Mouse (Mus musculus) ES-CJ7 (cell line): ENCODE results near the gene Susd1.

Experiments used
- DNase-seq: peaks from one replicate; pipeline ENCODE4 v3.0.0; 2011; ENCODE audit warnings: low read depth, low spot score

Susd1 gene

DNA sequence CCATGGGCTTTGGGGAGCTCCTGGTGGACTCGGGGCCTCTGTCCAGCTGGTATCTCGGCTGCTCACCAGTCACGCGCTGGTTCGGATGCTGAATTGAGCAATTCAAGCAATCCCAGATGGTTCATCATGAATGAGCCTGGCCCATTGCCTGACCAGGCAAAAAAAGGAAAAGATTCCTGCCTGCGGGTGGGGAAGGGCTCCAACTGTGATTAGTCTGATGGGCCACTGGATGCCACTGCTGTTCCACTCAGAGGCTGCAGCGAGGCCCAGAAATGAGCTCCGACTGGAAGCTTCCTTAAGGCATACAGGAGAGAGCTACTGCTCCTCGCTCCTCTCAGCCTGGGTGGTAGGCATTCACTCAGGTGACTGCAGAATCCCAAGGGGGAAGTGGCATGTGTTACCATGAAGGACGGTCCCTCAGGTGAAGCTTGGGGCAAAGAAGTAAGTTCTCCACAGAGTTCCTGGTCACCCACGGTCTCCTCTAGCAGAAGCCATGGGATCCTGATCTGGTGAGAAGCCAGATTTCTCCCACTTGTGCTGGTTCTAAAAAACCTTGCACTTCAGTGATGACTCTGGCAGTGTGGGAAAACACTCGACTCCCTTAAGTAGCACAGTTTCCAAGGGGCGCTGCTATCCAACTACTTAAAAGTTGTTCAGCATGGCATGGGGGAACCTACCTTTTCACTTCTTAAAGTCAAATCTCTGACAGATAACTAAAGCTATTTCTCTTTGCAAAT is 57.3 kb downstream of the Susd1 start:
- DNase-seq = peak; percentile 46

DNA sequence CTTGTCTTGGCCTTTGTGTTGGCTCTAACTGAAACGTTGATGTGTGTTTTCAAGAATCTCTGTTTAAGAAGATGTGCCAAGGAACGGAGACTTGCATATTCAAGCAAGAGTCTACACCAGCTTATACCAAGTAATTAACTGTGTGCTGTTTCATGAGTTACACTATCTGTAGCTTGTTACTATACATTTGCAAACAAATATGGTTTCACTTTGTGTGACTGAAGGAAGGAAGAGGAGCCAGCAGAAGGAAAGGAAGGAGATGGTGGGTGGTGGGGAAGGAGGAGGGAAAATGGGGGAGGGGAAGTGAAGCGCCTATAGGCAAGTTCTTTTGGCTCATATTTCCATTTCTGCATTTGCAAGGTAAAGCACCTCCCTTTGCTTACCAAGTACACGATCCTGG is 58.0 kb downstream of the Susd1 start:
- no peak for DNase-seq

DNA sequence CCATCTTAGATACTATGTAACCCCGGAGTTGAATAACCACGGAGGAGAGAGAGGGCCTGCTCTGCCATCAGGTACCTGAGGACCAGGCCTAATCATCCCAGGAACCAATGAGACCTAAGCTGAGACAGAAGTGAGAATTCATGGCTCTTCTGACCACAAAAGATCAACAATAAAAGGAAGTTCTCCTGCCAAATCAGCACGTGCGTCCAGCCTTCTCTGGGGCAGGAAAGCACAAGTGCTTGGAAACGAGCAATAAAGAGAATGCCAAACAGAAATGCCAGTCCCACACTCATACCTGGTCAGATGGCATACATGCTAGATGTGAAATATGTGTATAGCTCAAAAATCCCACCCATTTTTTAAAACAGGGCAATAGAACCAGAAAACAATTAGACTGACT is 58.6 kb downstream of the Susd1 start:
- no peak for DNase-seq

DNA sequence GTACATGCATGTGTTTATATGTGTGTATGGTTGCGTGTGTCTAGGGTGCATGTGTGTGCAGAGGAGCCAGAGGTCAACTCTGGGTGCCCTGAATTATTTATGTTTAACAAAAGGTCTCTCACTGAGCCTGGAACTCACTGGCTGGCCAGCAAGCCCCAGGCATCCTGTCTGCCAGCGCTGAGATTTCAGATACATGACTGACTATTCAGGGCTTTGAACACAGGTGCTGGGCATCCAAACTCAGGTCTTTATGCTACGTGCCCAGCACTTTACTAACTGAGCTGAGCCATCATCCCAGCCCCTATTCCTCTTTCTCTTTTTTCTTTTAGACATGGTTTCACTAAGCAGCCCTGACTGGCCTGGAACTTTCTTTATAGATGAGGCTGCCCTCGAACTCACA is 59.8 kb downstream of the Susd1 start:
- no peak for DNase-seq

DNA sequence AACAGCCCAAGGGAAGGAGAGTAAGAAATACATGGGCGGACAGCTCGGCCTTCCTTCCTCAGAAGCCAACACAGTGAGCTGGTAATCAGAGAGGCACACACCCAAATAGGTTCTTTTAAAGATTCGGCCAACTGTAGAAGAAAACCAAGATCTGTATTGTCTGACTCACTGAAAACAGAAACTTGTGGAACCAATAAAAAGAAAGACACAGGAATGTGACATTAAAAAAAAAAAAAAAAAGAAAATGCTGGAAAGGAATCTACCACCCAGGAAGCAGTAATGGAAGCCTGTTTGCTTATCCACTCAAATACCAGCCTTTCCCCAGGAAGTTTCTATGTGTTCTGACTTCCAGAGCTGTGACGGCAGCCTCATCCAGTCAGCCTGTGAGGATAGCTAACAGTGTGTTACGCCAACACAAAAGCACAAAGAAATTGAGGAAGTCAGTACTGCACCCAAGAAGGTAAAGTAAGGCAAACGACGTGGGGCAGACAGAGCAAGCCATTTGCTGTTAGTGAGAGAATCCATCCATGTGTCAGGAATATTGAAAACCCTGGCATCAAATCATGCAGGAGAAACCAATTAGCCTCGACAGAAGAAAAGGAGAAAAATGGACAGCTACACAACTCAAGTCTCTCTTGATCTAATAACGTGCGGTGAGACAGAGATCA is 64.0 kb downstream of the Susd1 start:
- no peak for DNase-seq

DNA sequence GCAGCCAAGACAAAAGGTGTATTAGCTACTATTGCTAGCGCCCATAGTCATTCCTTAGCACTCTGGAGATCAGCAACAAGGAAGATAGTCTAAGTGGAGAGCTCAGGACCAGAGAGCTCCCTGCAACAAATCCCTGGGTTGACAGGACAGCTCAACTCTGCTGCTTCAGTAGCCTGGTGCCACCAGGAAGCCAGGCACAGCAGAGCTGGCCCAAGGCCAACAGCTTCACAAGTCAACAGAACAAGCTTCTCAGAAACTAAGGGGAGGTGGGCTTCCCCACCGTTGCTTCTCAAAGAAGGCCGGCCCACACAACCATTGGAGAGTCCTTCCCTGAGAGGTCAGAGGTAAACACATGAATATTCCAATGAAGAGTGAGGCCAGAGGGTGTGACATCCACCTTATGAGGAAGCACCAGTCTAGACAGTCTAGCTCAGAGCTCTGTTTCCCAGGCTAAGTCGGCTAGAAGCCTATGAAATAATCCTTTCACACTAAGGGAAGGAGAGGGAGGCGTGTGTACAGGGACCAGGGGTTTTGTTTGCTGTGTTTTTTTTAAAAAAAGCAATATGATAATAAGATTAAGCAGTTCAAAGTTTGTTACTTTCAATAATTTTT is 65.8 kb downstream of the Susd1 start:
- DNase-seq = no peak

DNA sequence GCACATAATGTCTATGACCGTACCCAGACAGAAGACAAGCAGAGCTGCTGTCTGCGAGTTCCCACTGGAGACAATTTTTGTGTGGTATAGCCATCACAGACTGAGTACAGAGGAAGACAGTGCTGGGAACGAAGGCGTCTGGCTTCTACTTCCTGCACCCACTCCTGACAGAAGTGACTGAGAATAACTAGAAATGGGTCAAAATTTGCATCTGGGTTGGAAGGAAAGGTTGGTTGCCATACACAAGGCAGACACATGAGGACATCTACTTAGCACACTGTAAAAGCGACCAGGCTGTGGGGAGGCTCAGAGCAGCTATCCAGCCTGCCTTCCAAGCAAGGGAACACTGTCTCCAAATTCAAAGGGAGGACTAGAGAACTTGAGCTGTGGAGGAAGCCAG is 66.5 kb downstream of the Susd1 start:
- DNase-seq = no peak

DNA sequence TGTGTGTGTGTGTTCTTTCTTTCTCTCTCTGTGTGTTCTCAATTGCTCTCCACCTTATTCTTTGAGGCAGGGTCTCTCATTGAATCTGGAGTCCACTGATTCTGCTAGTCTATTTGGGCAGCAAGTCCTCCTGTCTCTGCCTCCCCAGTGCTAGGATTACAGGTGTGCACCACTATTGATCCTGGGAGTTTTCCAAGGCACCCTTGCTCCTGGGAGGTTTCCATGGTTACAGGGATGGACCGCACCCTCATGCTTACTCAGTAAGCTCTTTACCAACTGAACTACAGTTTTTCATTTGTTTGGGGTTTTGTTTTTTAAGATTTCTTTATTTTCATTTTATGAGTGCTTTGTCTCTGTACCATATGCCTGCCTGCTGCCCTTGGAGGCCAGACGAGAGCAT is 68.5 kb downstream of the Susd1 start:
- DNase-seq = no peak

DNA sequence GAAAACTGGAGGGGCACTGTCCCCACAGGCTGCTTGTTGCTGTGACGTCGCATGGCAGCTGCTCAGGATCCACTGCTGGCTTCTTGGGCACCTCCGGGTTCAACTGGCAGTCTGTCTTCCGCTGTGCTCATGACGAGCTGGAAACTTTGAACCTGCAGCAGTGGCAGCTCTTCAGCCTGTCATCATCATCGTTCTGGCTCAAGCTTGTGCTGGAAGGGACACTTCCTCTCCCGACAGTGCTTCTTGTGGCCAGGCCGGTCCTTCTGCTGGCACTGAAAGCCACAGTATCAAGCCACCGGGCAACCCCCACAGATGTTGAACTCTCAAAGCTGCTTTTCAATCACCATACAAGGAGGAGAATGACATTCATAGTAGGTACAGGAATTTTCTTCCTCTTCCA is 70.3 kb downstream of the Susd1 start:
- no peak for DNase-seq

DNA sequence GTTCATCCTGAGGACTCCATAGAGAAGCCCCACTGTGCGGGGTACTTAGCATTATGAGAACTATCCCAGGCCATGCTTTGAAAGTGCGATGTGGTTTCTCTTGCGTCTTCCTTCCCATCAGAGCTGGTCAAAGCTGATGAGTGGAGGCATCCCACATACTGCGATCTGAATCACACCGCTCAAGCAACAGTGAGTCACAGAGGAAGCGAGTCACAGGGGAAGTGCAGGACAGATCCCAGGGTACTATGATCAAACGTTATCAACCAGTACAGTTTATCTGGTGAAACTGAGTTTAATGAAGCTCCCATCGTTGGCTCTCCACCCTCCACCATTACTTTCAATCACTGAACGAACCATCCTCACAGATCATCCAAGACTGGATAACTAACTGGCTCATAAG is 72.2 kb downstream of the Susd1 start:
- DNase-seq = no peak

DNA sequence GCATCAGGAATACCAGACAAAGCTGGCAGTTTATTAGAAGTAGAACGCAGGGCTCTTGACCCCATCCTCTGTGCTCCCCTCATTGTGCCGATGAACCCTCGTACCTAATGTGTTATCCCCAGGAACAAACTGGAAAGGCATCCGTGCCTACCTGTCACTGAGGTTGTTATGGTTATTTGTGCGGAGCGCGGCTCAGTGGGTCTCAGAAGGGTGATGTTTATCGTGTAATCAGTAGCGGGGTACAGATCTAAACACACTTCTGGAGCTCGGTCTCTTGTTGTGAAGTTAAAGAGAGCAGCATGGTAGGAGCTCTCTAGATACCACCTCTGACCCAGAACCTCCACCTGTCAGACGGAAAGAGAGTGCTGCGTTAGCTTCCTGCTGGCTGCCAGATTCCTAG is 72.9 kb downstream of the Susd1 start:
- DNase-seq = no peak

DNA sequence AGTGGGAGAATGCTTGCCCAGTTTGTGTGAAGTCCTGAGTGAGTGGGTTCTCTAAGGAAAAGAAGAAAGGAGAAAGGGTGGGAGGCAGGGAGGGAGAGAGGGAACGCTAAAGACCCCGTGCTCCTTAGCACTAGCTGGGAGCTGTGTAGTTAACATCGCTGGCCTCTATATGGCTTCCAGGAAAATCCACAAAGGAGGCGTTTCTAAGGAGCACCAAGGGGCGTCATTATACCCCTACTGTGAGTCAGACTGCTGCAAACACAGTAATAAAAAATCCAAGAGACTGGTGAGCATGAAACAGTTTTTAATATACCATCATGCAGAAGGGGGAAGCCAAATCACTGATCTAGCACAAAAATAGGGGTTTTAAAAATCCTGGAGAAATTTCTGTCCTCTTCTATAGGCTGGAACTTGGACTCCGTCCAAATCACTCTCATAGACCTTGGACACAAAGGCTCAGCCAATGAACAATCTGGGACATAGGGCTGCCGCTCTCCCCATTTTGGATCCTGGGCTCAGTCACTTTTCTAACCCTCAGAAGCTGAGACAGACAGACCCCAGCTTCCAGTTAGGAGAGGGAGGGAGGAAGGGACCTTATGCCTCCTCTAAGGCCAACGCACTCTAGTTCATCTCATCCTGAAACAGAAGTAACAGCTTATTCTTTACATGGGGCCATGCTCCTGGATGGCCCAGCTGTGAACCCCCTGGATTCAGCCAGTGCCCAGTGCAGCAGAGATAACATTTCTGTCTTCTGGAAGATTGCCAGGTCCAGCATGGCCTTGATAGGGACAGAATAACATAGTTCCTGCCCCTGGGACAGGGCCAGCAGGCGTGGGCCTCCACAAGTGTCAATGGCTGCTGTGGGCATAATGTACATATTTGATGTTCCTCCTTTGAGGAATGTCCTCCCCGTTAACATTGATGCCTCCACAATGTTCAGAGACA is 73.9 kb downstream of the Susd1 start:
- DNase-seq = no peak

DNA sequence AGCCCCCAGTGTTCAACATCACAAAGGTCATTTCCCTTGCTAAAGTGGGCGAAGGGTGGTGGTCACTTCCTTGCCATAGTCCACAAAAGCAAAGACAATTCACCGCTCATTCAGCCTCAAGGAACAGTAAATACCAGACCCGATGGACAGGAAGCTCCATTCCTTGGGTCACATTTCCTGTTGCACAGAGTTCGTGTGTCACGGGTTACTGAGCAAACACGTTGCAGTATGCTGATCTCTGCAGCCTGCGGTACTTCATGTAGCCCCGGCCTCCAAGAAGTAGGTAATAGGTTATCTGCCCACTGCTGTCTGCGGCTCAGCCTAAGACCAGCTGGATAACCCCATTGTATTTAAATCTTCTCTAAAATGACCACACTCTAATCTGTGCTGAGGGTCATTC is 75.4 kb downstream of the Susd1 start:
- peak; percentile 7 for DNase-seq

DNA sequence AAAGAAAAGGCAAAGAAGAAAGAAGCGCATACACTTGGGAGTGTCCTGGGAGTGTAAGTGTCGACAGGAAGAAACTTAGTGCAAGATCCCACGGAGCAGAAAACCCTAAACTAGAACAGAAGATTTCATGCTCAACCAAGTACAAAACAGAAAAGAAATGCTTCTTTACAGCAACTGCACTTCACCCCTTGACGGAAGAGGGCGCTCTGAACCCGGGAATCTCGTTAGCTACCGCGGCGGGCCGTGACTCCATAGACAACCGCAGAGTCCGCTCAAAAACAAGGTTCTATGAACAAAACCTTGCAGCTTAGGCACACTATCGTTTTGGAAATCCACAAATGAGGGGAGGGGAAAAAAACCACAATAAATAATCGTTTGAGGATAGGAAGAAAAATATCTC is 77.7 kb downstream of the Susd1 start:
- peak; percentile 62 for DNase-seq

DNA sequence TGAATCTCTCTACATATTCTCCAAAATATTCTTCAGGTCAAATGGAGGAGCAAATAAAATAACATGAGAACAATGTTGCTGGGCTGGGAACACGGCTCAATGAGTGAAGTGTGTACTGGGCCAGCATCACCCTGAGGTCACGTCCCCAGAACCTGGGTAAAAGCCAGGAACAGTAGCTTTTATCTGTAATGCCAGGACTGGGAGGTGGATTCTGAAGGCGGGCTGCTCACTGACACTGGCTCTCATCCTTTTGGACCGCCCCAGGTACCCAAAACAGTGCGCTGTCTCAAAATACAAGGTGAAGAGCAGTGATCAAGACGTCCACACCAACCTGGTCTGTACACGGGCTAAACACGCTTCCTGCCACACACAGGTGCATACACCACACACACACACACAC is 78.5 kb downstream of the Susd1 start:
- no peak for DNase-seq

DNA sequence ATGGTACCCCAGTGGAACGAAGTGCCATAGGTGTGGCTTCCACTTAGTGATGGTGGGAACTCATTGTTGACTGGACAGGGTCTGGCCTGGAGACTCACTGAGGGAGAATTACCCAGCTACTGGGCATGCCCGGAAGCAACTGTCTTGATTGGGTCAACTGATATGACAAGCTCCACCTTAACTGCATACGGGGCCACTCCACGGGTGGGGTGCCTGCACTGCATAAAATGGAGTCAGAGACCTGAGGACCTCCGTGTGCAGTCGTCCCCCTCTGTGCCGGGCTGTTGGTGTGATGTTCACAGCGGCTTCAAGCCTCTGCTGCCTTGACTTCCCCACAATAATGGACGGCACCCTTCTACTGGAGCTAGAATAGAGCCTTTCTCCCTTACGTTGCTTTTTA is 79.5 kb downstream of the Susd1 start:
- DNase-seq = no peak

DNA sequence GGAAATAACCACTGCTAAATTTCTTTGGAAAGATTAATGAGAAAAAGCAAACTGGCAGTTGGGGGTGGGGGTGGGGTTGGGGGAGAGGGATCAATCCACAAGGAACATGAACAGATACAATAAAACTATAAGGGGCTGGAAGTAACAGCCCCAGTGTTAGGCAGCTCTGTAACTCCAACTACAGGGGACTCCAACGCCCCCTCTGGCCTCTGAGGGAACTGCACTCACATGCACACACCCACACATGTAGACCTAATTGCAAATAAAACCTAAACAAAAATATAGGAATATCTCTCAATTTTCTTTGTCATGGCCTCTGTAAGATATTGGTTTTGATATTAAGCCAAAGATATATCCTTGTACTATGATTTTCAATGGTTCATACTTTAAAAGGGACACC is 83.0 kb downstream of the Susd1 start:
- peak; percentile 14 for DNase-seq

DNA sequence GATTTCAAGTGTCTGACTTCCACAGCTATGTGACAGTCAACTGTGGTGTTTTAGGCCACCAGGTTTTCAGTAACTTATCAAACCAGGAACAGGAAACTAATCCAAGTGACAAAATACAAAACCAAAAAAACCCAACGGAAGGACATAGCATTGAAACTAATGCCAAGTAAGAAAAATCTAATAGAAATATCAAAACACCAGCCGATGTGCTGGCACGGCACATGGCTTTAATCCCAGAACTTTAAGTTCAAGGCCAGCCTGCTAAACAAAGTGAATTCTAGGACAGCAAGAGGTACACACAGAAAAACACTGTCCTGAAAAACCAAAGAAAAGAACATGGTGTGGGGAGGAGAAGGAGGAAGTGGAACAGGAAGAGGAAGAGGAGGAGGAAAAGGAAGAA is 83.8 kb downstream of the Susd1 start:
- DNase-seq = no peak

DNA sequence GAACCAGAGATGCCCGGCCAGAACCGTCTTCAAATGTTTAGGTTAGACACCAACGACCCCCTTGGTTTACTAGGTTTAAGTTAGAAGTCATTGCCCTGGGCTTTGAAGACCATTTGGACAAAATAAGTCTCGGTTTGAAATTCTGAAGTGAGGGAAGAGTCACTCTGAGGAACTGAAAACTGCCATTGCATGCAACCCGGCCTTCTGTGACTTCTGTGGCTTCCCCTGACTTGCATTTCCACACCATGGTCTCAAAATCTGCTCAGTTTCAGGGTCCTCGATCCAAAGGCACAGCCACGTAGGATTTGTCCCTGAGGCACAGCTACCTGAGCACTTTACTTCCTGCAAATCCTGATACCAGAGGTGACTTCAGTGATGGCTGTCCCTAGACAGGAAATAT is 86.5 kb downstream of the Susd1 start:
- DNase-seq = no peak

DNA sequence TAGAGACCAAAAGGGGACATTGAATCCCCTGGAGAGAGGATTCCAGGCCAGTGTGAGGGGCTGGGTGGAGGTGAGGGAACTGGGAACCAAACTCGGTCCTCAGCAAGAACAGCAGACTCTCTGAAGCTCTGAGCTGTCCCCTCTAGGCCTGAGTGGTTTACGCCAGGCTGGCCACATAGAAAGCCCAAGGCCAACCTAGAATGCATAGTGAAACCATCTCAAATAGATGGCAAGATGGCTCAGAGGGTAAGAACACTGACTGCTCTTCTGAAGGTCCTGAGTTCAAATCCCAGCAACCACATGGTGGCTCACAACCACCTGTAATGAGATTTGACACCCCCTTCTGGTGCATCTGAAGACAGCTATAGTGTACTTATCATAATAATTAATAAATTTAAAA is 88.1 kb downstream of the Susd1 start:
- DNase-seq = no peak

DNA sequence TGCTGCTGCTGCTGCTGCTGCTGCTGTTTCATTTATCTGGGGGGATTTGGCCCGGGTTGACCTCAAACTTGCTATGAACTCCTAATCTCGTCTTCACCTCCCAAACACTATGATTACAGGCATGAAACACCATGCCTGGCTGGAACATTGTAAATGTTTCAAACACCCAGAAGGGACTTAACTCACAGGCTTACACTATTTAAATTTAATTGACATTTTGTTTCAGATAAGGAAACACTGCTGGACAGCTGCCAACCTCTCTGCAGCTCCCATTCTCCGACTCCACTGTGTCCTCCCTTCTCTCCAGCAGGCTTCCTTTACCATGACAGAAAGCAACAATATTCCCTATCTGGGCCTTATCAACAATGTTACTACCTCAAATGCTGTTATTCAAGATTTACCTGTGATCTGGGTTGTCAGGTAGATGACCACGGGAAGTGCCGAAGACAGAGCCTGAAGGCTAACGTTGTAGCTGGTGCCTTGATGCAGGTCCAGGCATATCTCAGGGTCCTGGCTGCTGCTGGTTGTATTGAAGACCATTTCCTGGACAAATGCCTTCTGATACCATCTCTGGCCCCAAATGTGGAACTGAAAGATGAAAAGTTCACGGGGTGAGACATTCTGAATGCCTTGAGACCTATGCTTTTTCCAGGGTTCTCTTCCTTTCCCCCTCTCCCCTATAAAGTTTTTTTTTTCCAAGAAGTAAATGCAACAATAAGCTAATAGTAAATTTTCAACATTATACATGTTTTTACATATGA is 88.8 kb downstream of the Susd1 start:
- no peak for DNase-seq
